Comparison of ENCODE assay signal across 9 mouse cellular contexts in the genomic region with DNA sequence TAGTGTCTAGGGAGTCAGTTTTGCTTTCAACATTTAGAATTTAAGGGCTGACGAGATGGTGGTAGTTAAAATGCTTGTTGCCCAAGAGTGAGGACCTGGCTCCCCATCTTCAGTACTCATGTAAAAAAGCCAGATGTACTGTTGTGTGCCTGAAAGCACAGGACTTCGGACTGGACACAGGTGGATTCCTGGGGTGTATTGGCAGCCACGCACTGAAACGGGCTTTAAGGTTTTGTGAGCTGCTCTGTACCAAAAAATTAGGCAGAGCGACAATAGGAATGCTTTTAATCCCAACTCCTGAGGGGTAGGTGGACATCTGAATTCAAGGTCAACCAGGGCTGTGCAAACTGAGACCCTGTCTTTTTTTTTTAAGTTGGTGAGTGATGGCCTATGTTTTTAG. TPM values are rescaled to one million over a fixed set of nuclear protein-coding genes. Genes with fewer than 3 reads are reported as not detected.
DNase-seq lines count a peak whose midpoint lies in the region; ATAC-seq and TF ChIP-seq lines count a peak whose summit lies in the region.
"Had no signal": no experiment of that assay in that cellular context is flagged by ENCODE, and none has a peak within 500 bp of the region (broad histone marks: within the 10 kb centered on the region; RNA-seq: fewer than 3 reads in every experiment).

No protein-coding gene starts in this region.

- no peak for TF ChIP-seq POLR2A in lung, adult 2 months (IDR thresholded peaks at IDR 0.05; ENCODE audit: borderline replicate concordance, extremely low read depth, low read depth, low read length)

- WGBS in lung, embryonic 14.5 days, result 85% methylated on average over 5 of the region's 5 CpGs
- 92% methylated on average over 5 of the region's 5 CpGs for WGBS in lung, adult 2 months
- 89% methylated on average over 5 of the region's 5 CpGs for WGBS in forebrain, embryonic 12.5 days
- WGBS in kidney, embryonic 16.5 days, result 88% methylated on average over 5 of the region's 5 CpGs
- 94% methylated on average over 5 of the region's 5 CpGs for WGBS in neural tube, embryonic 15.5 days

- no peak for TF ChIP-seq CTCF in lung, embryonic 14.5 days (IDR thresholded peaks at IDR 0.05; ENCODE audit: low read depth)
- no peak for TF ChIP-seq CTCF in lung, adult 2 months (IDR thresholded peaks at IDR 0.05; ENCODE audit: insufficient read depth, low read length)

- ATAC-seq in lung, embryonic 14.5 days (ENCODE audit: insufficient read depth), result no peak
- no peak for ATAC-seq in forebrain, embryonic 12.5 days (ENCODE audit: low FRiP score)
- no peak for ATAC-seq in kidney, embryonic 16.5 days (ENCODE audit: low FRiP score, low TSS enrichment)
- no peak for ATAC-seq in neural tube, embryonic 15.5 days (ENCODE audit: low FRiP score)

- peak overlapping the region; percentile 97 for H3K4me2 ChIP-seq in lung, embryonic 14.5 days
- H3K4me2 ChIP-seq in forebrain, embryonic 12.5 days, result peak overlapping the region; percentile 93
- H3K4me2 ChIP-seq in kidney, embryonic 16.5 days (replicated peaks; ENCODE audit: low read depth, low read length), result peak overlapping the region; percentile 77
- H3K4me2 ChIP-seq in neural tube, embryonic 15.5 days, result peak overlapping the region; percentile 93

- intact Hi-C loops in left cerebral cortex, postnatal 36 days (cut with DNase I), result no loop called here

- peak overlapping the region; percentile 95 for H3K9ac ChIP-seq in lung, embryonic 14.5 days
- H3K9ac ChIP-seq in forebrain, embryonic 12.5 days, result no peak overlapping the region
- H3K9ac ChIP-seq in kidney, embryonic 16.5 days (replicated peaks; ENCODE audit: low read length), result peak overlapping the region; percentile 81; the same call in 1 of the 2 replicates
- H3K9ac ChIP-seq in neural tube, embryonic 15.5 days (replicated peaks), result peak overlapping the region; percentile 93

- peaks cover 9% of the 10 kb centered on the region for H3K4me1 ChIP-seq in lung, embryonic 14.5 days (ENCODE audit: insufficient read depth)
- H3K4me1 ChIP-seq in lung, adult 2 months (ENCODE audit: control insufficient read depth, insufficient read depth, low read length), result peaks cover 13% of the 10 kb centered on the region
- peaks cover 35% of the 10 kb centered on the region for H3K4me1 ChIP-seq in forebrain, embryonic 12.5 days
- peaks cover 32% of the 10 kb centered on the region for H3K4me1 ChIP-seq in kidney, embryonic 16.5 days (ENCODE audit: insufficient read depth, low read length)
- peaks cover 41% of the 10 kb centered on the region for H3K4me1 ChIP-seq in neural tube, embryonic 15.5 days

- no peak for DNase-seq in lung, embryonic 14.5 days
- no peak for DNase-seq in lung, adult 2 months
- no peak for DNase-seq in left cerebral cortex, postnatal 36 days (ENCODE audit: low spot score in 2 of 2)
- DNase-seq in adipocyte (ENCODE audit: low spot score), result no peak
- DNase-seq: thymus, postnatal 36 days had no signal

- no peak overlapping the region for H3K27ac ChIP-seq in lung, embryonic 14.5 days (ENCODE audit: low read depth)
- no peak overlapping the region for H3K27ac ChIP-seq in forebrain, embryonic 12.5 days
- no peak overlapping the region for H3K27ac ChIP-seq in kidney, embryonic 16.5 days (ENCODE audit: low read length)
- no peak overlapping the region for H3K27ac ChIP-seq in neural tube, embryonic 15.5 days (replicated peaks)

- H3K36me3 ChIP-seq in lung, embryonic 14.5 days (ENCODE audit: insufficient read depth), result peaks cover 9% of the 10 kb centered on the region
- H3K36me3 ChIP-seq in forebrain, embryonic 12.5 days (replicated peaks), result peaks cover 9% of the 10 kb centered on the region
- H3K36me3 ChIP-seq in kidney, embryonic 16.5 days (ENCODE audit: insufficient read depth, low read length), result no peaks in the 10 kb centered on the region; the same call in 1 of the 2 replicates
- H3K36me3 ChIP-seq in neural tube, embryonic 15.5 days, result peaks cover 6% of the 10 kb centered on the region

- no peaks in the 10 kb centered on the region for H3K27me3 ChIP-seq in lung, embryonic 14.5 days (ENCODE audit: insufficient read depth, low read length)
- no peaks in the 10 kb centered on the region for H3K27me3 ChIP-seq in forebrain, embryonic 12.5 days
- H3K27me3 ChIP-seq in kidney, embryonic 16.5 days (ENCODE audit: insufficient read depth, low read length), result no peaks in the 10 kb centered on the region
- no peaks in the 10 kb centered on the region for H3K27me3 ChIP-seq in neural tube, embryonic 15.5 days (replicated peaks)

- H3K4me3 ChIP-seq in lung, embryonic 14.5 days (ENCODE audit: low read depth, low read length), result peak overlapping the region; percentile 98; the same call in 1 of the 2 replicates
- no peak overlapping the region for H3K4me3 ChIP-seq in lung, adult 2 months (replicated peaks; ENCODE audit: extremely low read depth, low read depth, low read length)
- peak overlapping the region; percentile 99; the same call in 1 of the 2 replicates for H3K4me3 ChIP-seq in forebrain, embryonic 12.5 days (replicated peaks)
- peak overlapping the region; percentile 93; the same call in 1 of the 2 replicates for H3K4me3 ChIP-seq in kidney, embryonic 16.5 days (ENCODE audit: low read length)
- peak overlapping the region; percentile 98 for H3K4me3 ChIP-seq in neural tube, embryonic 15.5 days (replicated peaks)

- H3K9me3 ChIP-seq in lung, embryonic 14.5 days (ENCODE audit: low read depth, low read length), result no peaks in the 10 kb centered on the region
- no peaks in the 10 kb centered on the region for H3K9me3 ChIP-seq in forebrain, embryonic 12.5 days
- no peaks in the 10 kb centered on the region for H3K9me3 ChIP-seq in kidney, embryonic 16.5 days (ENCODE audit: low read length)
- no peaks in the 10 kb centered on the region for H3K9me3 ChIP-seq in neural tube, embryonic 15.5 days (replicated peaks)

RNA-seq across cellular contexts. Expression of a gene that starts 1.4 kb away (rescaled TPM):
- polyA plus RNA-seq in lung, embryonic 14.5 days (2014; fragmentation: Nextera tagmentation; extraction: Ambion mirVana), result 33.6 and 39.3 TPM in 2 replicates
- 7.8 and 11.9 TPM in 2 replicates for polyA plus RNA-seq in lung, adult 2 months (2012; rRNA removed)
- 53.8 and 55.7 TPM in 2 replicates for polyA plus RNA-seq in forebrain, embryonic 12.5 days (2016; fragmentation: Nextera tagmentation; extraction: Ambion mirVana)
- 50.7 and 51.6 TPM in 2 replicates for polyA plus RNA-seq in kidney, embryonic 16.5 days (2015; fragmentation: Nextera tagmentation; extraction: Ambion mirVana)
- 57.2 and 57.5 TPM in 2 replicates for polyA plus RNA-seq in neural tube, embryonic 15.5 days (2015; fragmentation: Nextera tagmentation; extraction: Ambion mirVana)
- total RNA-seq in left cerebral cortex, postnatal 36 days (2021), result 10 to 100 TPM; 48.5 to 53.4 TPM

RNA-seq across cellular contexts. Expression of a gene that starts 1.5 kb away (rescaled TPM):
- polyA plus RNA-seq in lung, embryonic 14.5 days (2014; fragmentation: Nextera tagmentation; extraction: Ambion mirVana), result 49.6 and 50.7 TPM in 2 replicates
- polyA plus RNA-seq in lung, adult 2 months (2012; rRNA removed), result 82.3 and 88.5 TPM in 2 replicates
- 67.6 and 70.1 TPM in 2 replicates for polyA plus RNA-seq in forebrain, embryonic 12.5 days (2016; fragmentation: Nextera tagmentation; extraction: Ambion mirVana)
- 54.3 and 62.4 TPM in 2 replicates for polyA plus RNA-seq in kidney, embryonic 16.5 days (2015; fragmentation: Nextera tagmentation; extraction: Ambion mirVana)
- polyA plus RNA-seq in neural tube, embryonic 15.5 days (2015; fragmentation: Nextera tagmentation; extraction: Ambion mirVana), result 63.3 and 65.6 TPM in 2 replicates
- 10 to 100 TPM; 71.3 to 78.7 TPM for total RNA-seq in left cerebral cortex, postnatal 36 days (2021)

RNA-seq across cellular contexts. Expression of a gene that starts 28.7 kb away (rescaled TPM):
- 0.39 and 1.1 TPM in 2 replicates for polyA plus RNA-seq in lung, embryonic 14.5 days (2014; fragmentation: Nextera tagmentation; extraction: Ambion mirVana)
- 7.2 and 7.4 TPM in 2 replicates for polyA plus RNA-seq in lung, adult 2 months (2012; rRNA removed)
- 1.3 TPM in 2 replicates for polyA plus RNA-seq in forebrain, embryonic 12.5 days (2016; fragmentation: Nextera tagmentation; extraction: Ambion mirVana)
- 0.94 and 1.3 TPM in 2 replicates for polyA plus RNA-seq in kidney, embryonic 16.5 days (2015; fragmentation: Nextera tagmentation; extraction: Ambion mirVana)
- 1.4 and 2.0 TPM in 2 replicates for polyA plus RNA-seq in neural tube, embryonic 15.5 days (2015; fragmentation: Nextera tagmentation; extraction: Ambion mirVana)
- total RNA-seq in left cerebral cortex, postnatal 36 days (2021), result 1 to 10 TPM; 1.5 TPM
- total RNA-seq: hematopoietic stem cell, adult 5-6 weeks had no signal

RNA-seq across cellular contexts. Expression of a gene that starts 39.3 kb away (rescaled TPM):
- 0.05 TPM in 1 of 2 replicates, not detected in the other for polyA plus RNA-seq in lung, embryonic 14.5 days (2014; fragmentation: Nextera tagmentation; extraction: Ambion mirVana)
- polyA plus RNA-seq in lung, adult 2 months (2012; rRNA removed), result 0.07 and 0.11 TPM in 2 replicates
- polyA plus RNA-seq in forebrain, embryonic 12.5 days (2016; fragmentation: Nextera tagmentation; extraction: Ambion mirVana), result 0.06 and 0.19 TPM in 2 replicates
- polyA plus RNA-seq in kidney, embryonic 16.5 days (2015; fragmentation: Nextera tagmentation; extraction: Ambion mirVana), result not detected in 2 replicates
- polyA plus RNA-seq in neural tube, embryonic 15.5 days (2015; fragmentation: Nextera tagmentation; extraction: Ambion mirVana), result 1.5 and 1.6 TPM in 2 replicates
- 10 to 100 TPM; 78.4 to 95.6 TPM for total RNA-seq in left cerebral cortex, postnatal 36 days (2021)
- total RNA-seq: hematopoietic stem cell, adult 5-6 weeks had no signal

RNA-seq across cellular contexts. Expression of a gene that starts 47.8 kb away (rescaled TPM):
- 81.5 and 92.4 TPM in 2 replicates for polyA plus RNA-seq in lung, embryonic 14.5 days (2014; fragmentation: Nextera tagmentation; extraction: Ambion mirVana)
- 78.1 and 81.8 TPM in 2 replicates for polyA plus RNA-seq in lung, adult 2 months (2012; rRNA removed)
- polyA plus RNA-seq in forebrain, embryonic 12.5 days (2016; fragmentation: Nextera tagmentation; extraction: Ambion mirVana), result 47.5 and 48.7 TPM in 2 replicates
- polyA plus RNA-seq in kidney, embryonic 16.5 days (2015; fragmentation: Nextera tagmentation; extraction: Ambion mirVana), result 40.6 and 43.3 TPM in 2 replicates
- 24.8 and 24.9 TPM in 2 replicates for polyA plus RNA-seq in neural tube, embryonic 15.5 days (2015; fragmentation: Nextera tagmentation; extraction: Ambion mirVana)
- total RNA-seq in left cerebral cortex, postnatal 36 days (2021), result 10 to 100 TPM; 27.3 to 27.6 TPM
